Mouse (Mus musculus): ENCODE data around the gene Rbm4b. TPM values are rescaled to one million over a fixed set of nuclear protein-coding genes. Genes with fewer than 3 reads are reported as not detected.

The Rbm4b gene
- polyA plus RNA-seq, 1 experiment, result 4.8 TPM

GRCm38 (mm10) chr19:4802691-4803091 lies 46.4 kb downstream of the Rbm4b start:
- TF ChIP-seq MAX (IDR thresholded peaks at IDR 0.05; ENCODE audit: low read depth) (no peak), MYOG (IDR thresholded peaks at IDR 0.05; ENCODE audit: control insufficient read depth in 1 of 3, insufficient read depth in 1 of 3, insufficient read length in 2 of 3, low read depth in 2 of 3) (peak in 2 of 3 experiments; percentile 37 to 44)
- Histone ChIP-seq H3K4me3 (no peak overlapping the region), H3K4me2 (ENCODE audit: low read depth) (no peak overlapping the region), H3K36me3 (ENCODE audit: control insufficient read depth, insufficient read depth) (peaks cover 6% of the 10 kb centered on the region), H3K79me2 (ENCODE audit: control insufficient read depth, insufficient read depth) (peaks cover 100% of the 10 kb centered on the region), H3K27me3 (ENCODE audit: control insufficient read depth, insufficient read depth, insufficient read length) (no peaks in the 10 kb centered on the region), H3ac (ENCODE audit: control insufficient read depth, insufficient read length) (no peak overlapping the region)

- no peak overlapping the region for H3K4me3 ChIP-seq
- no peaks in the 10 kb centered on the region for H3K27me3 ChIP-seq (ENCODE audit: control insufficient read depth, insufficient read depth, insufficient read length)
- TF ChIP-seq TCF12 (IDR thresholded peaks at IDR 0.05; ENCODE audit: insufficient read depth, poor library complexity, severe bottlenecking), result no peak
- peaks cover 100% of the 10 kb centered on the region for H3K79me2 ChIP-seq (ENCODE audit: control insufficient read depth, insufficient read depth)
- H3ac ChIP-seq (ENCODE audit: control insufficient read depth, insufficient read length), result no peak overlapping the region
- no peaks in the 10 kb centered on the region for H3K36me3 ChIP-seq (ENCODE audit: control insufficient read depth, insufficient read depth)
- H3K4me2 ChIP-seq (ENCODE audit: low read depth), result no peak overlapping the region
Measured at GRCm38 (mm10) chr19:4803283-4803682, 47.0 kb downstream of the Rbm4b start.

GRCm38 (mm10) chr19:4810309-4810708 lies 54.0 kb downstream of the Rbm4b start:
- Histone ChIP-seq H3K4me3 (peak overlapping the region; percentile 90), H3ac (ENCODE audit: control insufficient read depth, insufficient read length) (peak overlapping the region; percentile 40), H3K27me3 (ENCODE audit: control insufficient read depth, insufficient read depth, insufficient read length) (no peaks in the 10 kb centered on the region), H3K4me2 (ENCODE audit: low read depth) (peak overlapping the region; percentile 92), H3K36me3 (ENCODE audit: control insufficient read depth, insufficient read depth) (no peaks in the 10 kb centered on the region), H3K79me2 (ENCODE audit: control insufficient read depth, insufficient read depth) (peaks cover 59% of the 10 kb centered on the region)
- TF ChIP-seq USF1 (IDR thresholded peaks at IDR 0.05; ENCODE audit: low read depth) (no peak), TCF12 (IDR thresholded peaks at IDR 0.05; ENCODE audit: insufficient read depth, poor library complexity, severe bottlenecking) (no peak)

GRCm38 (mm10) chr19:4810746-4811062 lies 54.4 kb downstream of the Rbm4b start:
- Histone ChIP-seq H3K4me2 (ENCODE audit: low read depth) (peak overlapping the region; percentile 92), H3K36me3 (ENCODE audit: control insufficient read depth, insufficient read depth) (no peaks in the 10 kb centered on the region), H3ac (ENCODE audit: control insufficient read depth, insufficient read length) (peak overlapping the region; percentile 40), H3K79me2 (ENCODE audit: control insufficient read depth, insufficient read depth) (peaks cover 55% of the 10 kb centered on the region), H3K27me3 (ENCODE audit: control insufficient read depth, insufficient read depth, insufficient read length) (no peaks in the 10 kb centered on the region), H3K4me3 (peak overlapping the region; percentile 90)
- no peak for TF ChIP-seq SRF (IDR thresholded peaks at IDR 0.05; ENCODE audit: control insufficient read depth, insufficient read length, low read depth)
- TF ChIP-seq E2F4 (IDR thresholded peaks at IDR 0.05; ENCODE audit: insufficient read depth), result no peak
- no peak for TF ChIP-seq CEBPB (IDR thresholded peaks at IDR 0.05; ENCODE audit: insufficient read depth, poor library complexity, severe bottlenecking)
- no peak for TF ChIP-seq MYOG (IDR thresholded peaks at IDR 0.05; ENCODE audit: control insufficient read depth in 1 of 3, insufficient read depth in 1 of 3, insufficient read length in 2 of 3, low read depth in 2 of 3)
- no peak for TF ChIP-seq USF1 (IDR thresholded peaks at IDR 0.05; ENCODE audit: low read depth)
- no peak for TF ChIP-seq MYOD1 (IDR thresholded peaks at IDR 0.05; ENCODE audit: control insufficient read depth in 1 of 3, insufficient read length in 2 of 3, low read depth in 2 of 3)
- no peak for TF ChIP-seq POLR2A (IDR thresholded peaks at IDR 0.05; ENCODE audit: insufficient read length, low read depth)
- no peak for TF ChIP-seq MAX (IDR thresholded peaks at IDR 0.05; ENCODE audit: low read depth)
- TF ChIP-seq POLR2AphosphoS2 (IDR thresholded peaks at IDR 0.05; ENCODE audit: insufficient read length, low read depth), result no peak
- TF ChIP-seq REST (IDR thresholded peaks at IDR 0.05; ENCODE audit: insufficient read depth, insufficient read length), result no peak
- no peak for TF ChIP-seq TCF12 (IDR thresholded peaks at IDR 0.05; ENCODE audit: insufficient read depth, poor library complexity, severe bottlenecking)
- no peak for TF ChIP-seq TCF3 (IDR thresholded peaks at IDR 0.05; ENCODE audit: insufficient read length, low read depth)

- TF ChIP-seq POLR2AphosphoS2 (IDR thresholded peaks at IDR 0.05; ENCODE audit: insufficient read length, low read depth) (peak; percentile 88), REST (IDR thresholded peaks at IDR 0.05; ENCODE audit: insufficient read depth, insufficient read length) (no peak), E2F4 (IDR thresholded peaks at IDR 0.05; ENCODE audit: insufficient read depth) (no peak), MYOD1 (IDR thresholded peaks at IDR 0.05; ENCODE audit: control insufficient read depth in 1 of 3, insufficient read length in 2 of 3, low read depth in 2 of 3) (no peak), USF1 (IDR thresholded peaks at IDR 0.05; ENCODE audit: low read depth) (no peak), SRF (IDR thresholded peaks at IDR 0.05; ENCODE audit: control insufficient read depth, insufficient read length, low read depth) (no peak), CEBPB (IDR thresholded peaks at IDR 0.05; ENCODE audit: insufficient read depth, poor library complexity, severe bottlenecking) (no peak), TCF12 (IDR thresholded peaks at IDR 0.05; ENCODE audit: insufficient read depth, poor library complexity, severe bottlenecking) (no peak), MAX (IDR thresholded peaks at IDR 0.05; ENCODE audit: low read depth) (no peak), TCF3 (IDR thresholded peaks at IDR 0.05; ENCODE audit: insufficient read length, low read depth) (no peak), MYOG (IDR thresholded peaks at IDR 0.05; ENCODE audit: control insufficient read depth in 1 of 3, insufficient read depth in 1 of 3, insufficient read length in 2 of 3, low read depth in 2 of 3) (no peak), POLR2A (IDR thresholded peaks at IDR 0.05; ENCODE audit: insufficient read length, low read depth) (peak; percentile 89)
- peak within 1 kb of the TSS; percentile 92 for H3K4me2 ChIP-seq (ENCODE audit: low read depth)
- H3K4me3 ChIP-seq, result peak within 1 kb of the TSS; percentile 90
- H3K27me3 ChIP-seq (ENCODE audit: control insufficient read depth, insufficient read depth, insufficient read length), result no peaks in the 10 kb centered on the region
- H3K36me3 ChIP-seq (ENCODE audit: control insufficient read depth, insufficient read depth), result no peaks in the 10 kb centered on the region
- H3K79me2 ChIP-seq (ENCODE audit: control insufficient read depth, insufficient read depth), result peaks cover 49% of the 10 kb centered on the region
- H3ac ChIP-seq (ENCODE audit: control insufficient read depth, insufficient read length), result peak within 1 kb of the TSS; percentile 40
Measured at GRCm38 (mm10) chr19:4811063-4811908, 55.0 kb downstream of the Rbm4b start, which contains the start of the genes Gm21992 and Rbm14. Gm21992 (minus strand) TSS chr19:4811612. Rbm14 (minus strand) TSS chr19:4811634.

Measured in myocyte (in vitro differentiated cells).